Mouse (Mus musculus): ENCODE data around the gene Plcg2. TPM values are rescaled to one million over a fixed set of nuclear protein-coding genes. Genes with fewer than 3 reads are reported as not detected.

Plcg2 gene
- polyA plus RNA-seq, 1 experiment from 2014 or later: 7.3 TPM

- Histone ChIP-seq H3K9ac (no peak overlapping the region), H3K27me3 (no peaks in the 10 kb centered on the region), H3K9me3 (replicated peaks) (no peaks in the 10 kb centered on the region), H3K4me1 (replicated peaks) (peaks cover 3% of the 10 kb centered on the region), H3K27ac (peak overlapping the region; percentile 55), H3K36me3 (no peaks in the 10 kb centered on the region), H3K4me2 (peak overlapping the region; percentile 13; the same call in 1 of the 2 replicates), H3K4me3 (replicated peaks) (no peak overlapping the region)
- no peak for DNase-seq
- ATAC-seq (ENCODE audit: low read depth): peak; percentile 49; the same call in 1 of the 2 replicates
- 63% methylated on average over 9 of the region's 9 CpGs for WGBS (ENCODE audit: insufficient replicate concordance)
Measured at GRCm38 (mm10) chr8:117676460-117676859, 178.4 kb downstream of the Plcg2 start.

GRCm38 (mm10) chr8:117677011-117677410 is 178.9 kb downstream of the Plcg2 start:
- peak overlapping the region; percentile 55; the same call in 1 of the 2 replicates for H3K27ac ChIP-seq
- ATAC-seq (ENCODE audit: low read depth): no peak
- no peaks in the 10 kb centered on the region for H3K36me3 ChIP-seq
- H3K4me3 ChIP-seq (replicated peaks): no peak overlapping the region
- no peak overlapping the region for H3K9ac ChIP-seq
- no peaks in the 10 kb centered on the region for H3K9me3 ChIP-seq (replicated peaks)
- DNase-seq: no peak
- H3K4me1 ChIP-seq (replicated peaks): peaks cover 3% of the 10 kb centered on the region
- H3K27me3 ChIP-seq: no peaks in the 10 kb centered on the region
- peak overlapping the region; percentile 13; the same call in 1 of the 2 replicates for H3K4me2 ChIP-seq
- WGBS (ENCODE audit: insufficient replicate concordance): 61% methylated on average over 8 of the region's 8 CpGs

GRCm38 (mm10) chr8:117678650-117679049 is 180.6 kb downstream of the Plcg2 start:
- Histone ChIP-seq H3K4me2 (no peak overlapping the region), H3K9ac (no peak overlapping the region), H3K36me3 (no peaks in the 10 kb centered on the region), H3K9me3 (replicated peaks) (no peaks in the 10 kb centered on the region), H3K27me3 (no peaks in the 10 kb centered on the region), H3K4me3 (replicated peaks) (no peak overlapping the region), H3K27ac (no peak overlapping the region), H3K4me1 (replicated peaks) (peaks cover 4% of the 10 kb centered on the region; the same call in 1 of the 2 replicates)
- 62% methylated on average over 4 of the region's 4 CpGs for WGBS (ENCODE audit: insufficient replicate concordance)
- DNase-seq (no peak), ATAC-seq (ENCODE audit: low read depth) (0 out of 2 replicates have a peak, but pooled peaks have one; percentile 17)

GRCm38 (mm10) chr8:117683925-117684472 is 185.9 kb downstream of the Plcg2 start:
- WGBS (ENCODE audit: insufficient replicate concordance): 60% methylated on average over 10 of the region's 10 CpGs
- no peak overlapping the region for H3K4me2 ChIP-seq
- H3K4me1 ChIP-seq (replicated peaks): 0 out of 2 replicates have a peak, but pooled peaks cover 7% of the 10 kb centered on the region
- H3K9ac ChIP-seq: no peak overlapping the region
- no peaks in the 10 kb centered on the region for H3K9me3 ChIP-seq (replicated peaks)
- no peaks in the 10 kb centered on the region for H3K36me3 ChIP-seq
- no peaks in the 10 kb centered on the region for H3K27me3 ChIP-seq
- no peak overlapping the region for H3K27ac ChIP-seq
- DNase-seq: no peak
- no peak for ATAC-seq (ENCODE audit: low read depth)
- H3K4me3 ChIP-seq (replicated peaks): no peak overlapping the region

- no peak overlapping the region for H3K4me2 ChIP-seq
- H3K27ac ChIP-seq: no peak overlapping the region
- ATAC-seq (ENCODE audit: low read depth): no peak
- H3K4me1 ChIP-seq (replicated peaks): 0 out of 2 replicates have a peak, but pooled peaks cover 7% of the 10 kb centered on the region
- H3K36me3 ChIP-seq: no peaks in the 10 kb centered on the region
- H3K27me3 ChIP-seq: no peaks in the 10 kb centered on the region
- WGBS (ENCODE audit: insufficient replicate concordance): 31% methylated on average over 11 of the region's 11 CpGs
- no peak overlapping the region for H3K4me3 ChIP-seq (replicated peaks)
- no peak overlapping the region for H3K9ac ChIP-seq
- no peaks in the 10 kb centered on the region for H3K9me3 ChIP-seq (replicated peaks)
- DNase-seq: no peak
Measured at GRCm38 (mm10) chr8:117684504-117684903, 186.4 kb downstream of the Plcg2 start.

Small RNAs within 50 kb of the gene (microRNA-seq; reads per million reads assigned to microRNA genes)
- gene Gm27361 (not detected), gene Mir7077 (not detected), gene Mir7078 (not detected)

Other genes with a start within 250 kb of the Plcg2 start
- 5.8 and 6.7 TPM in 2 replicates for gene Cmip, start 241.2 kb upstream of the Plcg2 start, polyA plus RNA-seq (2015; fragmentation: Nextera tagmentation; extraction: Ambion mirVana)
- gene Sdr42e1, start 175.4 kb downstream of the Plcg2 start, polyA plus RNA-seq (2015; fragmentation: Nextera tagmentation; extraction: Ambion mirVana): 1.1 and 1.5 TPM in 2 replicates
- 41.4 and 46.2 TPM in 2 replicates for gene Hsd17b2, start 203.6 kb downstream of the Plcg2 start, polyA plus RNA-seq (2015; fragmentation: Nextera tagmentation; extraction: Ambion mirVana)